14 mouse cellular contexts compared by ENCODE assay signal in genomic region chr5:110567547-110567946, GRCm38 (mm10). TPM values are rescaled to one million over a fixed set of nuclear protein-coding genes. Genes with fewer than 3 reads are reported as not detected.
"Had no signal": no experiment of that assay in that cellular context is flagged by ENCODE, and none has a peak within 500 bp of the region (broad histone marks: within the 10 kb centered on the region; RNA-seq: fewer than 3 reads in every experiment).

No protein-coding gene starts in this region.

- H3K4me3 ChIP-seq: intestine, embryonic 15.5 days; layer of hippocampus, adult 2 months; limb, embryonic 13.5 days; midbrain, embryonic 12.5 days had no signal

- ATAC-seq: intestine, embryonic 15.5 days; midbrain, embryonic 16.5 days had no signal

- H3K27me3 ChIP-seq: intestine, embryonic 15.5 days; limb, embryonic 13.5 days; midbrain, embryonic 12.5 days had no signal

- H3K9me3 ChIP-seq: intestine, embryonic 15.5 days; limb, embryonic 13.5 days; midbrain, embryonic 12.5 days had no signal

- H3K27ac ChIP-seq: intestine, embryonic 15.5 days; layer of hippocampus, adult 2 months; limb, embryonic 13.5 days; midbrain, embryonic 12.5 days had no signal

- H3K4me1 ChIP-seq: intestine, embryonic 15.5 days; limb, embryonic 13.5 days had no signal

- DNase-seq: kidney, adult 18-20 months; kidney, postnatal 10 days; kidney, postnatal 4 days; left cerebral cortex, postnatal 4 days; lung, adult 18-20 months; lung, postnatal 36 days; right cerebral cortex, postnatal 4 days; spleen, adult 18-20 months had no signal

- H3K36me3 ChIP-seq: intestine, embryonic 15.5 days; limb, embryonic 13.5 days; midbrain, embryonic 12.5 days had no signal

- H3K9ac ChIP-seq: intestine, embryonic 15.5 days; limb, embryonic 13.5 days; midbrain, embryonic 12.5 days had no signal

- H3K4me2 ChIP-seq: intestine, embryonic 15.5 days; limb, embryonic 13.5 days; midbrain, embryonic 12.5 days had no signal

RNA-seq across cellular contexts. Expression of gene Galnt9, which starts 23.4 kb away (rescaled TPM):
- polyA plus RNA-seq: kidney, embryonic 14.5 days had no signal
